Mouse (Mus musculus) forebrain, embryonic 14.5 days (tissue): ENCODE data around the gene Unc119b. TPM values are rescaled to one million over a fixed set of nuclear protein-coding genes. Genes with fewer than 3 reads are reported as not detected.
"Not testable (repeated sequence)": the region's sequence is repeated elsewhere in the genome, so short reads cannot be mapped to it uniquely, and the experiment has no call there.

Experiments used
- ATAC-seq: fragments of 200-750 bp; cut with Nextera tagmentation; 2 replicates; pipeline ENCODE4 v1.8.0; 2017; ENCODE audit warnings: mild to moderate bottlenecking, moderate library complexity
- DNase-seq: peaks from one replicate; pipeline ENCODE4 v3.0.0-alpha.2; 2015; ENCODE audit warnings: low spot score
- H3K27ac ChIP-seq: fragments of 300-500 bp; sonication (generic); 2 replicates; pipeline ENCODE4 v1.5.1; 2014; ENCODE audit warnings: low read depth, mild to moderate bottlenecking, control low read depth, low read length, moderate library complexity
- H3K27me3 ChIP-seq: fragments of 300-500 bp; sonication (generic); replicated peaks from 2 replicates; pipeline ENCODE4 v1.6.1; 2014; ENCODE audit warnings: low read length, control low read depth, mixed read lengths; ENCODE audit not compliant: control insufficient read depth, insufficient read depth
- H3K36me3 ChIP-seq: fragments of 300-500 bp; sonication (generic); 2 replicates; pipeline ENCODE4 v1.6.1; 2014; ENCODE audit warnings: low read length, control low read depth; ENCODE audit not compliant: control insufficient read depth, insufficient read depth
- H3K4me1 ChIP-seq: fragments of 300-500 bp; sonication (generic); 2 replicates; pipeline ENCODE4 v1.6.1; 2014; ENCODE audit warnings: antibody characterized with exemption, low read length, control low read depth; ENCODE audit not compliant: control insufficient read depth, insufficient read depth
- H3K4me2 ChIP-seq: fragments of 300-500 bp; sonication (generic); 2 replicates; pipeline ENCODE4 v1.6.1; 2014; ENCODE audit warnings: mild to moderate bottlenecking, control low read depth, low read length
- H3K4me3 ChIP-seq: fragments of 300-500 bp; sonication (generic); 2 replicates; pipeline ENCODE4 v1.5.1; 2014; ENCODE audit warnings: low read depth, low read length, control low read depth
- H3K9ac ChIP-seq: fragments of 300-500 bp; sonication (generic); 2 replicates; pipeline ENCODE4 v1.6.1; 2014; ENCODE audit warnings: mild to moderate bottlenecking, low read length, control low read depth, moderate library complexity
- H3K9me3 ChIP-seq: fragments of 300-500 bp; sonication (generic); replicated peaks from 2 replicates; pipeline ENCODE4 v1.6.1; 2016; ENCODE audit warnings: low read length, control low read depth, mixed read lengths; ENCODE audit not compliant: control insufficient read depth
- WGBS: fragments of 180-500 bp; shearing (Covaris S2); extraction: QIAGEN DNeasy Blood & Tissue Kit; methylation state at CpG from one replicate; pipeline ENCODE4 v1.1.7; 2014; 5-methylcytosine and 5-hydroxymethylcytosine counted together
- polyA plus RNA-seq: library from polyadenylated mRNA; unstranded; fragments of >200 nt; fragmentation: Nextera tagmentation; extraction: Ambion mirVana; gene quantifications from 2 replicates; pipeline ENCODE4 v1.2.1, GENCODE M21; 2014

Unc119b gene
- polyA plus RNA-seq, 1 experiment from 2014 or later: 35.4 TPM

DNA sequence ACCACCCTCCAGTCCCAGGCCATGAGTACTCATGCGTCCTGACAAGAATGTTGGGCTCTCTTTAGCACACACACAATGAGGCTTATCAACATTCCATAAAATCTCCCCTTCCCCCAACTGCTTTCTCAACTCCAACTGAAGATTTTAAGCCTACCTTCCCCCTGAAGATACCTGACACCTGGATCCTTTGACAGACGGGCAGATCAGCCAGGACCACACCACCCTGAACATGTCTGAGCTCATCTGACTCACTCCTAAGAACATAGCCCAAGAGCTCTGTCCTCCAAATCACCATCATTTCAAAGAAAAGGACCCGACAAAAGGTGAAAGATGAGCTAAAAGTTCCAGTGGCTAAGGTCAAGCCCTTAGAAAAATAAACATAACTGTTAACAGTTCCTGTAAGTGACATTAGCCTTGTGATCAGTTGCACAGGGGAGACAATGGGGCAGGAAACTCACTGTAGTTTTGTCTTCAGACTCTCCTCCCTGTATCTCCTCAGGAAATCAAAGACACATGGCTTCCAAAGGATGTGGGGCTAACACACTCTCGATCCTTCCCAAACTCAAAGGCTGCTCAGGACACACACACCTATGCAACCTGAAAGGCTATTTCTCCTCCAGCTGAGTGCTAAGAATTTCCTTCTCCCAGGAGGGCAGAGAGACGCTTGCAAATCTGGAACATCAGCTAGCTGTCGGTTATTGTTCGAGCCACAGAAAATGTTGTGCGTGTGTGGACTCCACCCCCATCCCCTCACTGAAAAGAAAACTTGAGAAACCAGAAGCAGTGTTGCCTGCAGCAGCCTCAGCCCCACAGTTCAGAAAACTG, 17.6 kb upstream of the Unc119b start:
- Histone ChIP-seq H3K27me3 (no peaks in the 10 kb centered on the region), H3K4me1 (peaks cover 17% of the 10 kb centered on the region), H3K9me3 (no peaks in the 10 kb centered on the region), H3K27ac (no peak overlapping the region), H3K4me2 (no peak overlapping the region), H3K9ac (no peak overlapping the region), H3K36me3 (peaks cover 41% of the 10 kb centered on the region), H3K4me3 (no peak overlapping the region)
- DNase-seq: no peak
- ATAC-seq: no peak
- 73% methylated on average over 8 of the region's 8 CpGs for WGBS

DNA sequence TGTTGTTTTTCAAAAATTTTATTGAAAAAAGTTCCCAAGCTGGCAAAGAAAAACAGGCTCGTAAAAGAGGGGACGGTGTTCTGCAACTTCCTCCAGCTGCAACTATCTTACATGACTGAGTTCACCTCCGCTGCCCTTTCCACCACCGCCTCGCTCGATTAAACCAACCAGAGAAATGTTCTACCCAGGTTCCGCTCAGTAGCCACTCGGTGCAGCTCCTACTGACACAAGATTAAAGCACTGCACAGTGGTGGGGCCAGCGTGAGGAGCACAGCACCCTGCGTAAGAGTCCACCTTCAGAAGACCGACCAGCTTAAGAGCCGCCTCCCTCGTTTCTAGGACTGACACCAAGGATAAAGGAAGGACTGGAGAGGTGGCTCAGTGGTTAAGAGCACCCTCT, 16.7 kb upstream of the Unc119b start:
- Histone ChIP-seq H3K9ac (no peak overlapping the region), H3K9me3 (no peaks in the 10 kb centered on the region), H3K4me1 (peaks cover 12% of the 10 kb centered on the region), H3K4me2 (no peak overlapping the region), H3K4me3 (no peak overlapping the region), H3K36me3 (peaks cover 50% of the 10 kb centered on the region), H3K27ac (no peak overlapping the region), H3K27me3 (no peaks in the 10 kb centered on the region)
- WGBS: 90% methylated on average over 13 of the region's 13 CpGs
- no peak for DNase-seq
- no peak for ATAC-seq

DNA sequence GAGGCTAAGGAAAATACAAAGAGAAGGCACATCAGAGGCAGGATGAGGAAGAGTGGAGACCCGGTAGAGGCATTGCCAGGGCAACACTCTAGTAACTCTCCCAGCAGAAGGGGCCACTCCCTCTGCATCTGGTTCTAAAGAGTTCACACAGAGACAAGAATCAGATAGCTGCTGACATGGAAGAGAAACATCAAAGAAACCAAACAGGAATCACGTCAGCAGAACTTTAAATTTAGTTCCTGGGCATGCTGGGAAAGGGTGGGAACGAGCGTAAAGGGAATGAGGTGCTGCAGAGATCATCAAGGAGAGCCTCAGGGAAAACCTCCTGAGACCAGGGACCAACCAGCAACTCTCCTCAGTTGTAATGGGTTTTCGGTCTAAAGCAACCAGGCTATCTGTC, 16.2 kb upstream of the Unc119b start:
- Histone ChIP-seq H3K9ac (no peak overlapping the region), H3K9me3 (no peaks in the 10 kb centered on the region), H3K4me3 (no peak overlapping the region), H3K36me3 (peaks cover 55% of the 10 kb centered on the region), H3K27me3 (no peaks in the 10 kb centered on the region), H3K27ac (no peak overlapping the region), H3K4me2 (no peak overlapping the region), H3K4me1 (peaks cover 10% of the 10 kb centered on the region)
- WGBS: 91% methylated on average over 5 of the region's 5 CpGs
- ATAC-seq (no peak), DNase-seq (no peak)

DNA sequence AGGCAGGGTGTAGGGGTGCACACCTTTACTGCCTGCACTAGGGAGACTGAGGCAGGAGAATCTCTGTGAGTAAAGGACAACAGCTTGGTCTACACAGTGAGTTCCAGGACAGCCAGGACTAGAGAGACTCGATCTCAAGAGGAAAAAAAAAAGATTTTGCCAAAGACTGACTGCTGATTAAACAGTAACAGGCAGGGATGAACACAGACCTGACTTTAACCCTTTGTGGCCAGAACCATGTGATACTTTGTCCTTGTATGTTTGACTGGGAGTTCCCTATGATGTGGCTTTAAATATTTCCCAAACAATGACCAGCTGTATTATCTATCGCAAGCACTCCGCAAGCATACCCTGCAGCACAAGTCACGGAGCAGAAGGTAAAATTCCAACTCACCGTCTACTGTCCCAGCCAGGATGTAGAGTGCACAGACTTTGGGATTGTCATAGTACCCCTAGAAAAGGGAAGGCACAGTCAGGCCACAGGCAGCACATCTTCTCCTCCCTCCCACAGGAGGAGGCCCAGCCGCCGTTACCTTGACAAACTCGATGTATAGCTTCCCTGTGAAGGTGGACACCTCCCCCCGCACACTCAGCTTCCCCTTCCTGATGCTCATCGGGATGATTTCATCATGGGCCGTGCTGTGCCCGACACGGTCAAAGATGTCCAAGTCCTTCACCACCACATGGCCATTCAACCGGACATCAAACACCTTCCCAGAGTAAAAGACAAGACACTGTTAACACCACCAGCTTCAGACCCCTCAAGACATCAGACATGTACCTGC, 15.1 kb upstream of the Unc119b start:
- no peaks in the 10 kb centered on the region for H3K9me3 ChIP-seq
- WGBS: 95% methylated on average over 14 of the region's 14 CpGs
- H3K4me2 ChIP-seq: no peak overlapping the region
- ATAC-seq: no peak
- no peak overlapping the region for H3K9ac ChIP-seq
- peaks cover 60% of the 10 kb centered on the region for H3K36me3 ChIP-seq
- DNase-seq: no peak
- no peak overlapping the region for H3K27ac ChIP-seq
- H3K4me3 ChIP-seq: no peak overlapping the region
- H3K4me1 ChIP-seq: 0 out of 2 replicates have a peak, but pooled peaks cover 3% of the 10 kb centered on the region
- no peaks in the 10 kb centered on the region for H3K27me3 ChIP-seq

- no CpG with 5 or more reads among the region's 1 CpGs for WGBS
- ATAC-seq, H3K27ac ChIP-seq, H3K9me3 ChIP-seq, DNase-seq, H3K27me3 ChIP-seq, H3K4me3 ChIP-seq, H3K9ac ChIP-seq, H3K4me2 ChIP-seq, H3K4me1 ChIP-seq: not testable (repeated sequence)
- H3K36me3 ChIP-seq: peaks cover 66% of the 10 kb centered on the region
Observed at GRCm38 (mm10) chr5:115148872-115149271, 14.1 kb upstream of the Unc119b start.

DNA sequence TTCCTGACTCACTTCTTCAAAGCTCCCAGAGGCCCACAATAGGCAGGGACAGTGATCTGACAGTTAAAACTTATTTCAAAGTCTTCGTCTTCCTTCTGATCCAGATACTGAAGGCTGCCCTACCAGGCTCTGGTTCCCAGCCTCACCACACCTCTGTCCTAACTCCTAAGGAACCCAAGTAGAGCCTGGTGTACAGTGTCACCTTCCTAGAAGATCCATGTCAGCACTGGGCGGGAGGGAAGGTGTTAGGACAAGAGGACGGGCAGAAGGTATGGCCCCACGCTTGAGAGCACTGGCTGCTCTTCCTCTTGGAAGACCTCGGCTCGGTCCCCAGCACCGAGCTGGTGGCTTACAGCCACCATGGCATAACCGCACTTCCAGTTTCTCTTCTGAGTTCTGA, 13.6 kb upstream of the Unc119b start:
- peaks cover 64% of the 10 kb centered on the region for H3K36me3 ChIP-seq
- DNase-seq: no peak
- 94% methylated on average over 8 of the region's 8 CpGs for WGBS

GRCm38 (mm10) chr5:115147388-115147787, 12.6 kb upstream of the Unc119b start:
- Histone ChIP-seq H3K36me3 (peaks cover 60% of the 10 kb centered on the region), H3K4me2 (no peak overlapping the region), H3K9me3 (no peaks in the 10 kb centered on the region), H3K27me3 (no peaks in the 10 kb centered on the region), H3K4me3 (no peak overlapping the region), H3K4me1 (no peaks in the 10 kb centered on the region; the same call in none of the 2 replicates), H3K9ac (no peak overlapping the region), H3K27ac (no peak overlapping the region)
- ATAC-seq (no peak), DNase-seq (no peak)
- 96% methylated on average over 3 of the region's 3 CpGs for WGBS

More for the DNA sequence above, 13.6 kb upstream of the Unc119b start:
- no peak for ATAC-seq
- H3K9me3 ChIP-seq: no peaks in the 10 kb centered on the region
- no peaks in the 10 kb centered on the region for H3K27me3 ChIP-seq
- H3K4me3 ChIP-seq: no peak overlapping the region
- H3K9ac ChIP-seq: no peak overlapping the region
- H3K4me1 ChIP-seq: no peaks in the 10 kb centered on the region
- no peak overlapping the region for H3K4me2 ChIP-seq
- no peak overlapping the region for H3K27ac ChIP-seq

- H3K4me3 ChIP-seq: no peak overlapping the region
- H3K27me3 ChIP-seq: no peaks in the 10 kb centered on the region
- no peak overlapping the region for H3K4me2 ChIP-seq
- H3K9me3 ChIP-seq: no peaks in the 10 kb centered on the region
- ATAC-seq (no peak), DNase-seq (no peak)
- H3K36me3 ChIP-seq: peaks cover 60% of the 10 kb centered on the region
- H3K4me1 ChIP-seq: no peaks in the 10 kb centered on the region; the same call in none of the 2 replicates
- no peak overlapping the region for H3K9ac ChIP-seq
- H3K27ac ChIP-seq: no peak overlapping the region
Observed at GRCm38 (mm10) chr5:115146747-115147130, 12.0 kb upstream of the Unc119b start.
